Mouse (Mus musculus) heart, postnatal 4 days (tissue): Measurements from ENCODE around the gene Gm20479. TPM values are rescaled to one million over a fixed set of nuclear protein-coding genes. Genes with fewer than 3 reads are reported as not detected.
A peak's percentile ranks its signal among the peaks of the same experiment; 100 is the strongest.

Experiments used
- DNase-seq: peaks from one replicate; pipeline ENCODE4 v3.0.0; 2021
- total RNA-seq, 2 experiments: library from RNA; stranded (reverse); gene quantifications; 2 replicates each; pipeline ENCODE4 v1.2.3; 2021

Gene Gm20479
- total RNA-seq, 2 experiments from 2014 or later: 3.7 TPM; not detected in 1

DNA sequence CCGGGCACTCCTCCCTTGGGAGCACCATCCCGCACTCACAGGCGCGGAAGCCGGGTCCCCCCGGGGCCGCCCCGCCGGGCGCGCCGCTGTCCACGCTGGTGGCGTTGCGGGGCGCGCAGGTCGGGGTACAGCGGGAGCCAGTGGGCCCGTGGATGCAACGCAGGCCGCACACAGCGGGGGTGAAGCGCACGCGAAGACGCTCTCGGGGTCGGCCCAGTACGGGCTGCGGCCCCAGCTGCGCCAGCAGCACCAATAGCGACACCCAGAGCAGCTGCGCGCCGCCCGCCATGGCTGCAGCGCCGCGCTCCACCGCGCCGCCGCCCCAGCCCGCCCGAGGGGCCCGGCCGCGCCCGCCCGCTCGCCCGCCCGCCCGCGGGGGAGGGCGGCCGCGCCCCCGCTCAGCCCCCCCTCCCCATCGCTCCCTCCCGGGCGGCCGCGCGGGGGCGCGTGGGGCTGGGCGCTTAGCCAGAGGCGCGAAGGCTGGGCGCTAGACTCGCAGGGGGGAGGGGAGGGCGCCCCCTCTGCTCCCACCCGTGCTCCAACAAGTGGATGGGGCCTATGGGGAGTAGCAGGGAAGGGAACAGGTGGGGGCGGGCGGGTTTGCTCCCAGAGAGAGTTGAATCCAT, 23.8 kb downstream of the Gm20479 start:
- peak; percentile 72 for DNase-seq

DNA sequence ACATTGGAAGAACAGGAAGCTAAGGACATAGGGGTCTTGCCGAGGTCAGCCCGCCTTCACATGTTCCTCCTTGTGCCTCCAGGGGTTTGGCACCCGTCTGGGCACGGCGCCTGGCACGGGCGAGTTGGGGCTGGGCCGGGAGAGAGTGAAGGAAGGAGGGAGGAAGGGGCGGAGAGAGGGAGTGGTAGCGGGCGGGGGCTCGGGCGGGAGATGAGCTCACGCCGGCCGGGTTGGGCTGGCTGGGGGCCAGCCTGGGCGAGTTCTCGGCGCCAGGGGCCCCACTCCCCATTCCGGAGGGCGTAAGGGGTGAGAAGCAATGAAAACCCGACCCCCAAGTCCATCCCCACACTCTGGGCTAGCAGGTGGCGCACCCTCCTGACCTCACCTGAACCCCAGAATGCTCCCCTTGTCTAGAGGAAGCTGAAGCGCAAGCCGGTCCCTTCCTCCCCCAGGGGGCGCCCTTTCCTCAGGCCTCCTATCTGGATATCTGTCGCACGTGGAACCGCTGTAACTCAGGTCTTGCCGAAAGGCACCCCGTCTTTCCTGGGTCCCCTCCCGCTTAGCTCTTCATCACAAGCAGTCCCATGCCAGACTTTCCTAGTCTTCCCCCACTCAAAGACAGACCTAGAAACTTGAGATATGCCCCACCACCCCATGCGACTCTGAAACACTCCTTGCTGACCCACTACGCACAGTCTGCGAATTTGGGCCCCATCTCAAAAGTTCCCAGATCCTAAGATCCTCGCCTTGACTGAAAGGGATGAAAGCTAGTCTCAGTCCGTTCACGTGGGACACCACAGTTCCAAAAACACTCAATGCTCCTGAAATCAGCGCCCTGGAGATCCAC, 24.6 kb downstream of the Gm20479 start:
- peak; percentile 92 for DNase-seq

DNA sequence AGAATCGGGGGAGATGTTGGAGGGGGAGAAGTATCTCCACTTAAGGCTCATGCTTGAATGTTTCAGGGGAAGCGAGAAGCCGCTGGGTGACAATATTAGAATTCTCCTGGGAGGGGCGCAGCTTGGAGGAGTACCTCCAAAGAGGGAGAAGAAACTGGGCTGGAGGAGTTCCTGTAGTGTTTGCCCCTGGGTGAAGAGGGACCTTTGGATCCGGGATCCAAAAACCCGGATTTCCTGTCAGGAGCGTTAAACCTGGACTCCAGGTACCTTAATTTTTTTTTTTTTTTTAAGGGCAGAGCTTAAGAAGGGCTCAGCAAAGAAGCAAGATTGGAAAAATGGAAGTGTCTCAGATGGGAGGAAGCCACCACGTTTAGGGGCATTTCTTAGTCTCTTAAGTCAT, 25.4 kb downstream of the Gm20479 start:
- peak; percentile 31 for DNase-seq

DNA sequence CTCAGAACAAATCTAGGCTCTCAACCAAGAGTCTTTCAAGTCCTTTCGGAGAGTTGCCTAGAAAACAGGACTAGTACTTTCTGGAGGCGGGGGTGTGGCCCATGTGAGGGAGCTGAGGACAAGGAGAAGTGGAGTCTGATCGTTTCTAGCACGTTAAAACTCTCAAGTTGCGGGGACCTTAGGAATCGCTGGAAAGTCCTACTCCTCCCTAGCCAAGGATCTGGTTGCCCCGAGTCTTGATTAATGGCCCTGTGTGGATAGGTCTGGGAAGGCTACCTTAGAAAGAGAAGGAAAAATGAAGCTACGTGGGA, 25.7 kb downstream of the Gm20479 start:
- peak; percentile 58 for DNase-seq

DNA sequence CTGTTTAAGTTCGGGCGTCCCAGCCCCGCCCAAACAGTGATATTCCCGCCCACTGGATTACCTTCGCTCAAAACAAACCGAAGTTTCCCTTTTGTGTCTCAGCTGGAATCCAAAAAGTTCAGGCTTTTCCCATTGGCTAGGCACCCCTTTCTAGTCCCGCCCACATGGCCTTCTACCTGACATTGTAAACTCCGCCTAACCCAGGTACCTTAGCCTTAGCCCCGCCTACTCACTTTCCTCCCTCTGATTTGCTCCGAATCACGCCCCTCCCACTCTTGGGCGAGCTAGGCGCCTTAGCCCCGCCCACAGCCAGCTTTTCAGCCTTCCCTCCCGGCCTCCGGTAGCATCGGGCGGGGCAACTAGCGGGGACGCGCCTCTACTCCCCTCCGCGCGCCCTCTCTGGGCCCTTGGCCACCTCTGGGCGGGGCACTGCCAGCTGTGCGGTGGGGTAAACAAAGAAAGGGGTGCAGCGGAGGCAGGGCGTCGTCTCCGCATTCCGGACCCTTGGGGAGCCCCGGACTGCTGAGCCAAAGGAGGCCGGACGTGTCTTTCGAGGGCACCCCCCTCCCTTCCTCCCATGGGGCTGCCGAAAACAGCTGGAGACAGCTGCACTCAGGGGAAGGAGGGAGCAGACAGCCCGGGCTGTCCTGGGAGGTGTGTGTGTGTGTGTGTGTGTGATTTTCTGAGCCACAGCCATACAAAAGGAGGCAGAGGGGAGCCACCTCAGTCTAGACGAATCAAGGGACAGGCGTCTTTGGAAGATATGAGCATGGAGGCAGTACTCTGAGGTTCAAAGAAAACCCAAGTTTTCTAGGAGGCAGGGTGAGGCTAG, 26.3 kb downstream of the Gm20479 start:
- DNase-seq: peak; percentile 95

DNA sequence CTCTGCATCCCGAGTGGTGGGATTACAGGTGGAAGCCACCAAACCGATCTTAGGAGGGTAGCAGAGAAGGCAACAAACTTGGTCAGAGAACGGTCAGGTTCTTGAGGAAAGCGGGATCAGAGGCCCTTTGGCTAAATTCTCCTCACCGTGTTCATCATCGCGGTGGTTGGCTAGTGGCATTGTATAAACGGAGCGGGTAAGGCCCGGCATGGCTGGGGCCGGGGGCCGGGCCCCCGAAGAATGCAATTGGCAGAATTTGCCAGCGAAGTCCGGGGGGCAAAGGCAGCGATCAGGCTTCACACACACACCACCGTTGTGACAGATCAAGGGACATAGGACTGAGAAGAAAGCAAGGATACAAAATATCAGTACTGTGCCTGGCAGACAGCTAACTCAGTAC, 27.2 kb downstream of the Gm20479 start:
- DNase-seq: no peak

DNA sequence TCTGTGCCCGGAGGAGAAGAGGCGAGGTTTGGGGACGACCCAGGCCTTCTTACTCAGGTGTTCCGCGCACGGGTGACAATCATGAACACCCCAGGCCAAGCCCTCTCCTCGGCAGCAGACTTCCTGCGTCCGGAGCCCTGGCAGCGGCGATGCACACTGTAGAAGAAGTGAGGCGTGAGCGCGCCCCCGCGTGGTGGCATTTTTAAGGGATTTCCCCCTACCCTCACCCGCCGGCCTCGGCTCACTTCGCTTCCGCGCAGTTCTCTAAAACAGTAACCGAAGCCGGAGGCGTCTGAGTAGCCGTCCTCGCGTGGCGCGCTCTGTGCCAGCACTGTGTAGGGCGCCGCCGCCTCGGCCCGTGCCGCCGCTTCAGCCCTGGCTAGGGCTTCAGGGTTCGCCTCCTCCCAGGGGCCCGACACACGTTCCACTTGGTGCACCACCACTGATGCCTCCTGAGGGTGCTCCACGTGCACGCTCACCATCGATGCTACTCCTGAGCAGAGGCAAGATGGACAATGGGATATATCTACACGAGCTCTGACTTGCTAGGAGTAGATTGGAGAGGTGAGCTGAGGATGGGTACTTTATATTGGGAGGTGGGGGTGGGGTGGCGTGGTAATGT, 27.8 kb downstream of the Gm20479 start:
- DNase-seq: peak; percentile 90

DNA sequence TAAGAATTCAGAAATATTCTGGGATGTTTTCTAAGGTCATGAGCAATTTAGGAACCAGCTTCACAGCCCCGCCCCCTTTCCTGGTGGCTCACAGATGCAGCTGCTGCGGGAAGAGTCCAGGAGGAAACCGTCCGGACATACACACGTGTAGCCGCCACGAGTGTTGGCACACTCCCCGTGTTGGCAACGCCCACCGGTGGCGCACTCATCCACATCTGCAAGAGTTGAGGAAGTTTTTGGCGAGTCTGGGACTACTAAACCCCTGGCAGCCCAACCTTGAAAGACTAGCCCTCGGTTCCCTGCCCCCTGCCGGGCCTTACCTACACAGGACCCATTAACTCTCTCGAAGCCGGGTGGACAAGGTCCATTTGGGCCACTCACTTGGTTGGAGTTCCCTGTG, 28.6 kb downstream of the Gm20479 start:
- no peak for DNase-seq

DNA sequence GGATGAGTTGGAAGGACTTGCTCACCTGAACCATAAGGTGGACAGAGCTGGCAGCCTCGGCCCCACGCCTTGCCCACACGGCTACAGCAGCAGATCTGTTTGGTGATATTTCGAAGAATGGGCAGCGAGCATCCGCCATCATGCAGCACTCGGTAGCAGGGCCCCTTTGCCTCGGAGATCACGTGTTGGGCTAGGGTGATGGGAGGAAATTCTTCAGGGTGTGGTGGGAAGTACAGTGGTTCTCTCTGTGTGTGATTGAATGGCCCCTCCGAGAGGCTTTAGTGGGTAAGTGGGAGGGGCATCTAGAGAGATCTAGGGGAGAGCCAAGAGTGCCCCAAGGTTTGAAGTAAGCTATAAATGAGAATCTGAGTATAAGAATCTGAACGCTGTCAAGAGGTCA, 29.1 kb downstream of the Gm20479 start:
- no peak for DNase-seq

DNA sequence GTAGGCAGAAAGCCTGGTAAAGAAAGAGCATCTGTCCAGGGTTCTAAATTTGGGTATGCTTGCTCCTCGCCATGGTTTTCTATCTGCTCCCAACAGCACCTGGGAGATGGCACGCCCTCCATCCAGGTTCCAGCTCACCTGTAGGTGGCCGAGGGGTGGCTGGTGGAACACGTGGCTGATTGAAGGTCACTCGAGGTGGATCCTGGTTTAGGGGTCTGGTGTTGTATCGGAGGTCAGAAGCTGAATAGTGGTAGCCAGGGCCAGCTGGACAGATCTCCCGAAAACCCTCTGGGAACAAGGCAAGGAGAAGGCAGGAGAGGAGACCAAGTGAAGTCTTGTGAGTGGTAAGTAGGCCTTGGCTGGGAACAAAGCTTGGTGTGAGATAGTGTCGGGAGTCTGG, 29.7 kb downstream of the Gm20479 start:
- no peak for DNase-seq

DNA sequence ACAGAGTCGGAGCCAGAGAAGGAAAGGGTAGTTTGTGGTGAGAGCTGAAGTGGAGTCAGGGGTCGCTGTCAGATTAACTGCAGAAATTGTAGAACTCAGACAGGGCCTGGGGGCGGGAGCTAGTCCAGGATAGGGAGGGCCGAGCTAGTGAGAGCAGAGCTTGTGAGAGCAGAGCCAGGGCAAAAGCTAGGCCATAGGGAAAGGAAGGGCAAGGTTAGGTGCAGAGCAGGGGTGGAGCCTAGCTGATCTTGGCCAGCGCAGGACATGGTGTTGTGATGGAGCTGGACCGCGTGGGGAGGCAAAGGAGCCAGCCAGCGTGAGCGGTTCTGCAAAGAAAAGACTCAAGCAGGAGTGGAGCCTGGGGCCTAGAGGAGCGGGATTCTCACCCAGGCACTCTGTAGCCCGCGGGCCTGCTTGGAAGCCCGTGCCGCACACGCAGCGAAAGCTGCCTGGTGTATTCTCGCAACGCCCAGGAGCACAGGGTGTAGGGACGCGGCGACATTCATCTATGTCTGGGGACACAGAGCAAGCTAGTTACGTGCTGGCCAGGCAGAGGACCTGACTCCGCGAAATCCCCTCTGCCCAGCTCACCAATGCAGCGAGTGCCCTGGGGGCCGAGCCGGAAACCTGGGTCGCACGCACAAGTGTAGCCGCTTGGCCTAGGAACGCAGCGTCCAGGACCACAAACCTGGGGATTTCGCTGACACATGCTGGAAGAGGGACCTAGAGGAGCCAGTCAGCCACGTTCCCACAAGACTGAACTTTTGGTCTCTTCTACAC, 30.9 kb downstream of the Gm20479 start:
- peak; percentile 46 for DNase-seq

DNA sequence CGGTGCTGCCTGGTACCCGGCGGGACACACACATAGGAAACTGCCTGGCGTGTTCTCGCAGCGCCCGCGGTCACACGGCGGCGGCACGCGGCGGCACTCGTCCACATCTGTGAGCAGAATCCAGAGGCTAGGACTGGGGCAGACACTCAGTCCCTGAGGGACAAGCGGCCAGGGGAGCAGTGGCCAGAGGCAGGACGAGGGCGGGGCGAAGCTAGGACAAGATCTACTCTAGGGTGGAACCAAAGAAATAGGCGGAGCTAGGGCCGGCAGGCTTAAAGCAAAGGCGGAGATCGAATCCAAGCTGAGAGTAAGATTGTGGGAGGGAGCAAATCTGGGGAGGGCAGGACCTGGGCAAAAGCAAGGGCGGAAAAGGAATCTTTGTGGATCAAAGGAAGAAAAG, 31.5 kb downstream of the Gm20479 start:
- DNase-seq: peak; percentile 77

DNA sequence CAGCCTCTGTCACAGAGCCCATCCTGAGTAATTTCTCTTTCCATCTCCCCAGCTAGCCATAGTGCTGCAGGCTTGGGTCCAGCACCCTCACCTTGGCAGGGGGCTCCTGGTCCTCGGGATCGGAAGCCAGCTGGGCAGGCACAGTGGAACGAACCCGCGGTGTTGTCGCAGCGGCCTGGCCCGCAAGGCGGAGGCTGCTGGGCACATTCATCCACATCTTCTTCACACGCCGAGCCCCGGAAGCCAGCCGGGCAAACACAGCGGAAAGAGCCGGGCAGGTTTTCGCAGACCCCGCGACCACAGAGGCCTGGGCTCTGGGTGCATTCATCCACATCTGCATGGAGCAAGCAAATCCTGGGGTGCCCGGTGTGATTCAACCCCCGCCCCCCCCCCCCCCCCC, 32.3 kb downstream of the Gm20479 start:
- DNase-seq: no peak

DNA sequence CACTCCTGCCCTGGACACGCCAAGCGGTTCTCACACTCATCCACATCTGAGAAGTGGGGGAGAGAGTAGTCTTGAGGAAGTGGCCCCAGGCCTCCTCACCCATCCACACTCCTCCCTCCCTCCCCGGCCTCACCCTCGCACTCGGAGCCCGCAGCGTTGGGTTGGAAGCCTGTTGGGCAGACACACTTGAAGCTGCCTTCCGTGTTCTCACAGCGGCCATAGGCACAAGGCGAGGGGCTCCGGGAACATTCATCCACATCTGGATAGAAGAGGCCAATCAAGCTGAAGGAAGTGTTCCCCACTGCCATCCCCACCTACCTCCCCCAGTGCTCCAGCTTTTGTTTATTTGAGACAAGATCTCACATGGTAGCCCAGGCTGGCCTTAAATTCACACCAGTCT, 33.1 kb downstream of the Gm20479 start:
- DNase-seq: no peak

DNA sequence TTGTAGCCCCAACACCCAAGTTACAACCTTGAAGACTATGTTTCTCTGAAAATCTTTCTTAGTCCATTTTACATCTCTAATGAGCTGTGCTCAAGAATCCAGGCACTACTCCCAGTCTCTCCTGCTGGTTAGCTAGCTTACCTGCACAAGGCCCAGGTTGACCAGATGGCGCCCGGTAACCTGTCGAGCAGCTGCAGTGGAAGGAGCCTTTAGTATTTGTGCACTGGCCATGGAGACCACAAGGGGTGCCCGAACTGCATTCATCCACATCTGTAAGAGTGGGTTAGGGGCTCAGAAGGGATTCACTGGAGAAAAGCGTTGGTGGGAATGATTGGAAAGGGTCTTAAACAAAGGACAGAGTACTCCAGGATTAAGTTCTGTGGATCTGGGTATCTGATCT, 34.2 kb downstream of the Gm20479 start:
- no peak for DNase-seq

DNA sequence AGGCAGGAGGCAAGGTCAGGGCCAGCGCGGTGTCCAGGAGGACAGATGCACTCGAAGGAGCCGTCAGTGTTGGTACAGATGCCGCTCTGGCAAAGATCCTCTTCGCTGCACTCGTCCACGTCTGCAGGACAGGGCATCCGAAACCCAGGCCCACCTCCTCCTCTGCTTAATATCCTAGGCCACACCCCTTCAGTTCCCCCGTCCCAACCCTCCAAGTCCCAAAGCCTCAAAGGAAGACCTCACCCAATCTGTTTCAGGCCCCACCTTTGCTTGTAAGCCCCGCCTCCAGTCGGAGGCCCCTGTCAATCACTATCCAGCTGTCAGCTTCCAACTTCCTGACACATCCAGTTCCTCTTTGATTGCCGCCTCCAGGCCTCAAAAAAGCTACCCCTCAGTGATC, 34.9 kb downstream of the Gm20479 start:
- DNase-seq: no peak

DNA sequence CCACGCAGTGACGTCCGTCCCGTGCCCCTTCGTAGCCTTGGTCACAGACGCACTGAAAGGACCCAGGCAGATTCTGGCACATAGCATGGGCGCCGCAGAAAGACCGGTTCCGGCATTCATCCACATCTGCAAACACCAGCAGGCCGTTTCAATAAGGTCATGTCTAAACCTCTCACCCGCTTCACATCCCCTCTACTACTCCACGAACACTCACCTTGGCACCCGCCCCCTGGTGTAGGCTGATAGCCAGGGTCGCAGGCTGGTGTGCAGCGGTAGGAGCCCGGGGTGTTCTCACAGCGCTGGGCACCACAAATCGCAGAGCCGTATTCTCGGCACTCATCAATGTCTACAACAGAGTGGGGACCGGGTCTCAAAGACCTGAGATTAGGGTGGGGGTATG, 37.8 kb downstream of the Gm20479 start:
- DNase-seq: no peak

DNA sequence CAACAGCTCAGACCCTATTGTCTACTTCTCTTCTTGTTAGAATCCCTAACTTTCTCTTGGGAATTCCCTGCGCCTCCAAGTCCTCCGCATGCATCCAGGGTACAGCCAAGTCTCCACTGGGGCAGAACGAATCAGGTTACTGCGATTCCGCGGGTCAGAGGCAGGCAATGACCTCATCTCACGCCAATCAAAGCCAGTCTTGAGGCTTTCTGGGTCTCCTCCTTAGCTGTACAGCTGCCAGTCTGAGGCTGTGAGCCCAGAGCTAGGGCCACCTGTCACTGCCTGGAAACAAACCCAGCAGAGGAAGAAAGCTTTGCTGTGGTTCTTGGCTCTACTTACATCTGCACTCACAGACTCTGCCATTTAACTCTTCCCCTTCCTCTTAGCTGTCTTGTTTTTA, 41.3 kb downstream of the Gm20479 start:
- DNase-seq: peak; percentile 71

DNA sequence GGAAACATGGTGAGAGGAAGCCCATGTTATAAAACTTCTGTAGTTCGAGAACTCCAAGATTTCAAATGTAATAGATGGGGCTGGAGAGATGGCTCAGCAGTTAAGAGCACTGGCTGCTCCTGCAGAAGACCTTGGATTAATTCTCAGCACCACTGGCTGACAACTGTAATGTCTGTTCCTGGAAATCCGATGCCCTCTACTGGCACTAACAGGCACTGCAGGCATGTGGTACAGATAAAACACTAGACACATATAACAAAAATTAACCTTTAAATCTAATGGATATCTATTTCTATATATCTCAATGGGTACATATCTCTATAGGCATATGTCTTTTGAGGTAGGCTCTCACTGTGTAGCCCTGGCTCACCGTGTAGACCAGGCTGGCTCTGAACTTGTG, 42.8 kb downstream of the Gm20479 start:
- no peak for DNase-seq

DNA sequence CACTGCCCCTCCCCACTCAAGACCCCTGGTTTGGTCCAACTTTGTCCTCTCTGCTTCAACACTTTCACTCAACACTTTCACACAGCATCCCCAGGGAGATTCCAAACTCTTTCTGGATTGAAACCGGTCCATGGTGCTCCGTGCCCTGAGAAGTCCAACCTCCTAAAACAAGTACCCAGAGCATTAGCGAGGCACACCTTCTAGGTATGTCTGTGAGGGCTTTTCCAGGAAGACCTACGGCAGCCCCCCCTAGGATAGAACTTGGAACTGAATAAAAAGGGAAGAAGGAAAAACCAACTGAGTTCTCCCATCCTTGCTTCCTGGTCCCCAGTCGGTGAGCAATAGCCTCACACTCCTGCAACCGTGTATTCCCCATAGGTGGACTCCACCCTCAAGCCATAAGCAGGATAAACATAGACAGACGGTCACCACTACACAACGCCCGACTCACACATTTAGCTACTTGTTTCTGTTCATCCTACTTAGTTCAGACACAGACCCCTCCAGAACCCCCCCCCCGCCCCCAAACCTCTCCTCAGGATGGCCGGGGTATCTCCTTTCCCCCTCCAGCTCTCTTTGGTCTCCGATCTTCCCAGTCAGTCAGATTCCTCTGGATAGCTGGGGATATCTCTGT, 45.5 kb downstream of the Gm20479 start:
- DNase-seq: no peak

DNA sequence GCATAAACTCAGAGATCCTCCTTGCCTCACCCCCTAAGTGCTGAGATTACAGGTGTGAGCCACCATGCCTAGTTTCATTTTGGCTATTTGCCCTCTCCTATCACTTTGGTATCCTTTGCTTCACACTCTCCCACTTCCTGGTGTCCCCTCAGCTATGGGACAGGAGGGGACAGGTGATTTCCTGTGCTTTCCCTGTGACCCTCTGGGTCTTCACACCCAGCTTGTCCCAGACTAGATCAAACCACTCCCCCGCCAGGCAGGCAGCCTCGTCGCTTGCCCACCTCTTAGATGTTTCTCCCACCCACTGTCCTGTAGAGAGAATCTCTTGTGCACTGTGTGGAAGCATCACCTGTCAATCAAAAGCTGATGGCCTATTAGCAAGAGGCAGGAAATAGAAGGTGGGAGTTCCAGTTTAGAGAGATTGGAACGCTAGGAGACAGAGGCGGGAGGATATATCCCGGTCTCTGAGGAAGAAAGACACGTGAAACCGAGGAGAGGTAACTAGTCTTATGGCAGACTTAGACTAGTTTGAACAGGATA, 46.2 kb downstream of the Gm20479 start:
- no peak for DNase-seq
